Mouse (Mus musculus): ENCODE data around the gene Abi3. TPM values are rescaled to one million over a fixed set of nuclear protein-coding genes. Genes with fewer than 3 reads are reported as not detected.
A peak's percentile ranks its signal among the peaks of the same experiment; 100 is the strongest.

Gene Abi3
- total RNA-seq, 2 experiments from 2014 or later: 3.4 to 8.9 TPM

DNA sequence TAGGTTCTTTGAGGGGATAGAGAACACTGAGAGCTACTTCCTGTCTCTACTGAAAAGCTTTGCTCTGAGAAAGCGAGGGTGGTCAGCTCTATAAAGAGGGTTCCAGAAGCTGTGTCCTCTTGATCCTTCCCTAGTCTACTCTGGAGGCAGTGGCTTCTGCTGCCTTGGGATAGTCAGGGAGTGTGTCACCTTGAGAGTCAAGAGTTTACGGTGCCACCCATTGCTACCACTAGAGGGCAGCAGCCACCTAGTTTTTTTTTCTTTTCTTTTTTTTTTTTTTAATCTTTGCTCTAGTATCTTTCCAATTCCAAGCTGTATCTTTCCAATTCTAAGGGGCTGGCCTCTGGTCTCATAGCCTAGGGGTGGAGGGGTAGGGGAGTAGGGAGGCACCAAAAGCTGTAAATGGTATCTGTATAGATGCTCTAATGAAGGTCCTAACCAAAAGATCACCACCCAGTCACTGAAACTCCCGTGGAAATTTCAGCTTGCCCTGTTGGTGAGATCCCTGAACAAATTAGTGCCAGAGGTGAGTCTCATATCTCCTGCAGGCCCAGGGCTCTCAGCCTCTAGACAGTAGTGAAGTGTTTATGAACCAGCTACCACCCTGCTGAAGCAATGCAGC is 14.7 kb downstream of the Abi3 start:
- ATAC-seq (replicated peaks; ENCODE audit: low FRiP score, low TSS enrichment, poor library complexity, severe bottlenecking): no peak

- ATAC-seq (replicated peaks; ENCODE audit: low FRiP score, low TSS enrichment, poor library complexity, severe bottlenecking): no peak
These were observed 15.2 kb downstream of the Abi3 start for GRCm38 (mm10) chr11:95827168-95827447.

DNA sequence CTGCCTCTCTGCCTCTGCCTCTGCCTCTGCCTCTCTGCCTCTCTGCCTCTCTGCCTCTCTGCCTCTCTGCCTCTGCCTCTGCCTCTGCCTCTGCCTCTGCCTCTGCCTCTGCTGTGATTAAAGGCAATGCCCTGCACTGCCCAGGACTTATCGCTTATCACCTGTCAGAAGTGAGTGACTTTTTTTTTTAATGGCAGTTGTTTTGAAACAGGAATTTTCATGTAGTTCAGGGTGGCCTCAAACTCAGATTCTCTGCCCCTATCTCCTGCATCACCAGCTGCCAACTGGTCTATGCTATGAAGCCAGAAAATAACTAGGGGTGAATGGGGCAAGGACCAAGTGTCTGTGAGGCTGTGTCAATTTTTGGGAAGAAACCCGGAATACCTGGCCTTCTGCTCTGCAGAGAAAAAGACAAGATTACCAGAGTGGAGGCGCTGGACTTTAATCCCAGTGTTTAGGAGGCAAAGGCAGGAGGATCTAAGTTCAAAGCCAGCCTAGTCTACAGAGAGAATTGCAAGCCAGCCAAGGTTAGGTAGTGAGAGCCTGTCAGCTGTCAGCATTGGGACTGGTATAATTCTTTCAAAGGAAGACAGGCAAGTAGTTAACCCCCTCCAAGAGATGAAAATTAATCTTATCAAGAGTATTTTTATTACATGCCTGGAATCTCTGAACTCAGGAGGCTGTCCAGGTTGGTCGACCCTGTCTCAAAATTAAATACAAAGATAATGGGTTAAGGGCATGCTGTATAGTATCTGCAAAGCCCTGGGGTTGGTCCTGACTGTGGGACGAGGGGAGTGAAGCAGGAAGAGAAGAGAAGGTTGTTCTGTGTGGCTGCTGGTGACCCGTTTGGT is 15.7 kb downstream of the Abi3 start:
- ATAC-seq (replicated peaks; ENCODE audit: low FRiP score, low TSS enrichment, poor library complexity, severe bottlenecking): no peak

- ATAC-seq (replicated peaks; ENCODE audit: low FRiP score, low TSS enrichment, poor library complexity, severe bottlenecking): no peak
These were observed 16.7 kb downstream of the Abi3 start for GRCm38 (mm10) chr11:95825625-95826024.

DNA sequence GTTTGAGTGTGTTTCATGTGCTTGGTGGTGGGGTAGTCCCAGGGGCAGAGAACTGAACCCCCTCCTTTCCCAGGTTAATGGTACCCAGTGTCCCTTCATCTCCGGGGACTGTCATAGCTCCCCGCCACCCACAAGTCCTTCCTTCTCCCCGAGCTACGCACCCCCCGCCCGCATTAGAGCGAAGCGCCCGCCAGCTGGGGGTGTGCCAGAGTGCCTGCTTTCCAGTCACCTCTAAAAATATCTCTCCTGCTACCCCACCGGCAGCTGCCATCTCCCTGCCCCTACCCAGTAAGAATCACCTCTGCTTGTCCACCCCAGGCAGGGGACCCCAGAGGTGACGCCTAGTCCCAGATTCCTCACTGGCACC is 17.4 kb downstream of the Abi3 start:
- ATAC-seq (replicated peaks; ENCODE audit: low FRiP score, low TSS enrichment, poor library complexity, severe bottlenecking): no peak

GRCm38 (mm10) chr11:95824071-95824876 is 18.0 kb downstream of the Abi3 start, which contains the start of gene Phospho1:
Phospho1 (plus strand) TSS chr11:95824499.
- ATAC-seq (replicated peaks; ENCODE audit: low FRiP score, low TSS enrichment, poor library complexity, severe bottlenecking): peak; percentile 76

DNA sequence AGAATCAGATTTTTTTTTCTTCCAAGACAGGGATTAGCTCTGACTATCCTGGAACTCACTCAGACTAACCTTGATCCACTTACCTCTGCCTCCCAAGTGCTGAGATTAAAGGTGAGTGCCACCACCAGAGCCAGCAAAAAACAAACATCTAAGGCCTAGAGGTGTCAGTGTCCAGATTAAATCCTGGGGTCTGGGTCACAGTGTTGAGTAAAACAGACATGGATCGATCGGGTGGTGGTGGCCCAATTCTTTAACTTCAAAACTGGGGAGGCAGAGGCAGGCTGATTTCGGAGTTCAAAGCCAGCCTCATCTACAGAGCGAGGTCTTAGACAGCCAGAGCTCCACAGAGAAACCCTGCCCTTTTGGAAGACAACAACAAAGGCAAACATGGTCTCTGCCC is 19.8 kb downstream of the Abi3 start:
- ATAC-seq (replicated peaks; ENCODE audit: low FRiP score, low TSS enrichment, poor library complexity, severe bottlenecking): no peak

DNA sequence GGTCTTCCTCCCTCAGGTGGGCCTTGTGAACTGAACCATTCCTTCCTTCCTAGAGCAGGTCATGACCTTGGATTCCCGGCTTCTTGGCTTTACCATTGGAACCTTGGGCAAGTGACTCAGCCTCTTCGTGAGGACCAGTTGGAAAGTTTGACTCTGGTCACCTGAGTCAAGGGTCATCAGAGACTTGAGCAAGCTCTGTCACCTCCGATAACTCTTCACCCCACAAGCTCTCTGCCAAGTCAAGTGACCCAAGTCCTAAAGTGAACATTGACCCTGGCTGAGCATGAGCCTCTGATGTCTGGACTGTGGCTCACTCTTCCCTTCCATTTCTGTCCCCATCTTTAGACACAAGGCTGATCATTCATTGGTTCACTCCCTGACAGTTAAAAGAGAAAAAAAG is 20.8 kb downstream of the Abi3 start:
- no peak for ATAC-seq (replicated peaks; ENCODE audit: low FRiP score, low TSS enrichment, poor library complexity, severe bottlenecking)

DNA sequence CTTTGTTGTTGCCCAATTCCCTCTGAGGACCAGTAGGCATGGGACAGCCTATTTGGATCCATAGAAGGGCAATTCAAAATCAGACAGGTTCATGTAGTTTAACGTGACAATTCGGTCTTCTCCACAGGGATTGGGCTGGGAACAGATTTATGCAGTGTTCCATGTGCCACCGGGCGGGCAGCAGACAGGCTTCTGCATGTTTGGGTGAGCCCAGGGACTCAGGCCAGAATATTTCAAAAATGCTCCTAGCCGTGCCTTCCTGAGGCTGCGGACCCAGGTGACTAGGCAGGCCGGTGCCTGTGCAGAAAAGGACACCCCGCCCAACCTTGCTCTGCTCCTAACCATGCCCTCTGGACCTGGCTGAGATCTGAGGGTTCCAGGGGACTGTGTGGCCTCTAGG is 23.1 kb downstream of the Abi3 start:
- no peak for ATAC-seq (replicated peaks; ENCODE audit: low FRiP score, low TSS enrichment, poor library complexity, severe bottlenecking)

DNA sequence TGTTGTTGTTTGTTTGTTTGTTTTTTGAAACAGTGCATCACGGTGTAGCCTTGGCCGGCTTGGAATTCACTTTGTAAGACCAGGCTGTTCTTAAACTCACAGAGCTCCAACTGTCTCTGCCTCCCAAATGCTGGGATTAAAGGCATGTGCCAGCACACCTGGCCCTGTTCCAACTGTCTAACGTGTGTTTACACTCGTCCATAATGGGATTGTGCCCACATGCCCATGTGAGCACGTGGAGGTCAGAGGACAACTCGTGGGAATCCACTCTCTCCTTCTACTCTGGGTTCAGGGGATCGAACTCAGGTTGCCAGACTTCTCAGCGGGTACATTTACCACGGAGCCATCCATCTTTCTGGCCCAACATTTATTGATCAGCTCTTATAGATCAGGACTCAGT is 26.9 kb downstream of the Abi3 start:
- no peak for ATAC-seq (replicated peaks; ENCODE audit: low FRiP score, low TSS enrichment, poor library complexity, severe bottlenecking)

- no peak for ATAC-seq (replicated peaks; ENCODE audit: low FRiP score, low TSS enrichment, poor library complexity, severe bottlenecking)
These were observed 27.4 kb downstream of the Abi3 start for GRCm38 (mm10) chr11:95814857-95815256.

DNA sequence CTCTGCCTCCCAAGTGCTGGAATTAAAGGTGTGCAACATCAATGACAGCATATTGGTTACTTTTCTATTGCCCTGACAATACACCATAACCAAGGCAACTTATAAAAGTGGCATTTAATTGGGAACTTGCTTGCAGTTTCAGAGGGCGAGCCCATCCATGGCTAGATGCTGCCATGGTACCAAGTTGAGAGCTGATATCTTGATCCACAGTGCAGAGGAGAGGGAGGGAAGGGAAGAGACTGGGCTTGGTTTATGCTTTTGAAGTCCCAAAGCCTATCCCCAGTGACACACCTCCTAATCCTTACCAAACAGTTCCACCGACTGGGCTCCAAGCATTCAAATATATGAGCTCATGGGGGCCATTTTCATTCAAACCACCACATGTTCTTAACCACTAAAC is 28.2 kb downstream of the Abi3 start:
- ATAC-seq (replicated peaks; ENCODE audit: low FRiP score, low TSS enrichment, poor library complexity, severe bottlenecking): no peak

GRCm38 (mm10) chr11:95812224-95812623 is 30.1 kb downstream of the Abi3 start:
- ATAC-seq (replicated peaks; ENCODE audit: low FRiP score, low TSS enrichment, poor library complexity, severe bottlenecking): no peak

- no peak for ATAC-seq (replicated peaks; ENCODE audit: low FRiP score, low TSS enrichment, poor library complexity, severe bottlenecking)
These were observed 30.5 kb downstream of the Abi3 start for GRCm38 (mm10) chr11:95811741-95812140.

DNA sequence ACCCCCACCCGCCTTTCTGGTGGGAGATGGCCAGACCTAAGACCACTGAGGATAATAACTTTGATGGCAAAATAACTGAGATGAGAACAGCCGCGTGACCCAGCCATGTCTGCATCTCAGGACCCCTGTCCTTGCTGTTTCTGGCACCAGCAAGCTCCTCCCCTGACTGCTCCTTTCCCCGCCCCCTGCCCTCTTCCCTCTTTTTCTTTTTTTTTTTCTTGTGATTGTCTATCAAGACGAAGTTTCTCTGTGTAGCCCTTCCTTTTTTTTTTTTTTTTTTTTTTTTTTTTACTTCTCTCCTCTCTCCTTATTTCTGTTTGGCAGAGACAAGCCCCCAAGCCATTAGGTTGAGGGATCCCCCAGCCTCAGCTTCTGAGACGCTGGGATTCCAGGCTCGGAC is 31.4 kb downstream of the Abi3 start:
- ATAC-seq (replicated peaks; ENCODE audit: low FRiP score, low TSS enrichment, poor library complexity, severe bottlenecking): no peak

GRCm38 (mm10) chr11:95809603-95810002 is 32.7 kb downstream of the Abi3 start:
- ATAC-seq (replicated peaks; ENCODE audit: low FRiP score, low TSS enrichment, poor library complexity, severe bottlenecking): no peak

- ATAC-seq (replicated peaks; ENCODE audit: low FRiP score, low TSS enrichment, poor library complexity, severe bottlenecking): peak; percentile 88
These were observed 33.7 kb downstream of the Abi3 start for GRCm38 (mm10) chr11:95808448-95809011.

DNA sequence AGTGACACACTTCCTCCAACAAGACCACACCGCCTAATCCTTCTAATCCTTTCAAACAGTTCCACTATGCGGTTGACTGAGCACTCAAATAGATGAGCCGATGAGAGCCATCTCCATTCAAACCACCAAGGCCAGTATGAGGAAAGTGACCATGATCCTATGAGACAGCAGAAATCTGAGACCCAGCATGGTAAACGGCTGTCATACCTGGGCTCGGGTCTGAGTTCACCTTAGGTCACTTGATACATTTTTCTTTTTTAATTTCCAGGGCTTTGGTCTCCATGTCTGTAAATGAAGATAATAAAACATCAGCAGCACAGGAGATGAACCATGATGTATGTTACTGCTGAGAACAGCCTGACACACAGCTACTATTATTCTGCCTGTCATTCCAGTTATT is 34.4 kb downstream of the Abi3 start:
- no peak for ATAC-seq (replicated peaks; ENCODE audit: low FRiP score, low TSS enrichment, poor library complexity, severe bottlenecking)

- peak; percentile 40; the same call in 1 of the 2 replicates for ATAC-seq (replicated peaks; ENCODE audit: low FRiP score, low TSS enrichment, poor library complexity, severe bottlenecking)
These were observed 36.7 kb downstream of the Abi3 start for GRCm38 (mm10) chr11:95805527-95805926.

DNA sequence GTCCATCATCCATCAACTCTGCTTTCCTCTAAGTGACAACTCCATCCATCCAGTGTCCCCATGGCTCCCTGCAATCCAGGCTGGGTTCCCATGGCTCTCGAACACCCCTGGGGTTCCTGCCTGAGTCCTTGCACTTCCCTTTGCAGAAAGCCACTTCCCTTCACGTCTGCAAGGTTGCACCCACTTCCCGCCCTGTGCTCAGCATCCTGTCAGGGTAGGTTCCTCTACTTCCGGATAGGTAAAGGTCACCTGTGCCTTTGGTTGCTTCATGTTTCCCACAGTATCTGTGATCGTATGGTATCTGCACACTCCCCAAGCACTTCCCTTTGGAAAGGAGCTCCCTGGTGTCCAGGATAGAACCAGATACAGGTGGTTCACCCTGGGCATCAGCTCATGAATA is 37.3 kb downstream of the Abi3 start:
- ATAC-seq (replicated peaks; ENCODE audit: low FRiP score, low TSS enrichment, poor library complexity, severe bottlenecking): no peak

Data from megakaryocyte-erythroid progenitor cell, adult 5-6 weeks (primary cell).